Mouse (Mus musculus) liver, adult 2 months (tissue): ENCODE results near the gene Ppm1e. TPM values are rescaled to one million over a fixed set of nuclear protein-coding genes. Genes with fewer than 3 reads are reported as not detected.
A peak's percentile ranks its signal among the peaks of the same experiment; 100 is the strongest.

Source experiments
- DNase-seq: peaks from one replicate; pipeline ENCODE4 v3.0.0-alpha.2; 2011; ENCODE audit warnings: low read depth, low spot score; ENCODE audit errors: extremely low read depth
- H3K27ac ChIP-seq: fragments of 200-500 bp; replicated peaks from 2 replicates; pipeline ENCODE4 v1.5.1; 2012; ENCODE audit warnings: low read depth, mild to moderate bottlenecking, control low read depth, inconsistent platforms, low read length; ENCODE audit not compliant: insufficient read depth
- H3K27me3 ChIP-seq: fragments of 200-500 bp; 2 replicates; pipeline ENCODE4 v1.6.1; 2012; ENCODE audit warnings: mild to moderate bottlenecking, moderate library complexity, low read length, inconsistent platforms; ENCODE audit not compliant: control insufficient read depth, insufficient read depth
- H3K36me3 ChIP-seq: fragments of 200-500 bp; 2 replicates; pipeline ENCODE4 v1.6.1; 2012; ENCODE audit warnings: low read length, inconsistent platforms; ENCODE audit not compliant: control insufficient read depth, insufficient read depth
- H3K4me1 ChIP-seq: fragments of 200-500 bp; 2 replicates; pipeline ENCODE4 v1.6.1; 2011; ENCODE audit warnings: low read length; ENCODE audit not compliant: control insufficient read depth, insufficient read depth
- H3K4me3 ChIP-seq: fragments of 200-500 bp; 2 replicates; pipeline ENCODE4 v1.5.1; 2011; ENCODE audit warnings: low read depth, mild to moderate bottlenecking, control low read depth, low read length, moderate library complexity; ENCODE audit not compliant: insufficient read depth
- H3K79me2 ChIP-seq: fragments of 200-500 bp; 2 replicates; pipeline ENCODE4 v1.6.1; 2012; ENCODE audit warnings: inconsistent platforms, mild to moderate bottlenecking, low read length, moderate library complexity; ENCODE audit not compliant: control insufficient read depth, insufficient read depth
- H3K9ac ChIP-seq: fragments of 200-500 bp; 2 replicates; pipeline ENCODE4 v1.6.1; 2012; ENCODE audit warnings: low read depth, mild to moderate bottlenecking, control low read depth, inconsistent platforms, low read length
- CTCF ChIP-seq: fragments of 200-500 bp; IDR thresholded peaks from 2 replicates; pipeline ENCODE4 v1.5.1; 2011; ENCODE audit warnings: low read depth, low read length, control low read depth
- POLR2A ChIP-seq: fragments of 200-500 bp; IDR thresholded peaks from 2 replicates; pipeline ENCODE4 v1.6.1; 2011; ENCODE audit warnings: low read length, control low read depth; ENCODE audit not compliant: insufficient read depth; ENCODE audit errors: extremely low read depth
- WGBS: fragments of 180-500 bp; shearing (Covaris S2); methylation state at CpG from one replicate; pipeline ENCODE4 v1.1.7; 2018; 5-methylcytosine and 5-hydroxymethylcytosine counted together
- polyA plus RNA-seq: library from polyadenylated mRNA; depleted of rRNA; stranded (reverse); fragments of >200 nt; gene quantifications from 2 replicates; pipeline ENCODE4 v1.2.3, GENCODE M21; 2012; rRNA removed
- total RNA-seq: library from RNA; depleted of rRNA; stranded (reverse); fragments of >200 nt; gene quantifications from 2 replicates; pipeline ENCODE4 v1.2.3, GENCODE M21; 2014; rRNA removed

Ppm1e gene
- total and polyA plus RNA-seq, 2 experiments: 0.02 to 0.09 TPM

- Histone ChIP-seq H3K27ac (no peak overlapping the region), H3K4me1 (no peaks in the 10 kb centered on the region), H3K79me2 (no peaks in the 10 kb centered on the region), H3K36me3 (peaks cover 4% of the 10 kb centered on the region), H3K4me3 (no peak overlapping the region), H3K27me3 (no peaks in the 10 kb centered on the region), H3K9ac (no peak overlapping the region)
- DNase-seq: peak; percentile 15
- 76% methylated on average over 5 of the region's 5 CpGs for WGBS
- TF ChIP-seq POLR2A: no peak
- TF ChIP-seq CTCF: no peak
These were observed 146.5 kb downstream of the Ppm1e start for GRCm38 (mm10) chr11:87212313-87212712.

Other genes starting within 250 kb of the Ppm1e start
- 1.4 and 1.9 TPM in 2 replicates for gene Ska2, start 249.8 kb downstream of the Ppm1e start, total RNA-seq
- gene Ska2, start 249.8 kb downstream of the Ppm1e start, polyA plus RNA-seq: 0.31 and 0.56 TPM in 2 replicates
- gene Trim37, start 231.9 kb downstream of the Ppm1e start, total RNA-seq: 6.3 and 7.6 TPM in 2 replicates
- gene Trim37, start 231.9 kb downstream of the Ppm1e start, polyA plus RNA-seq: 1.2 and 1.9 TPM in 2 replicates
- gene Rad51c, start 45.9 kb upstream of the Ppm1e start, total RNA-seq: 0.28 and 0.67 TPM in 2 replicates
- gene Rad51c, start 45.9 kb upstream of the Ppm1e start, polyA plus RNA-seq: 0.16 and 0.32 TPM in 2 replicates
- 0.07 and 0.28 TPM in 2 replicates for gene Tex14, start 46.0 kb upstream of the Ppm1e start, total RNA-seq
- 0.02 TPM in 1 of 2 replicates, not detected in the other for gene Tex14, start 46.0 kb upstream of the Ppm1e start, polyA plus RNA-seq
- gene Gm11492, start 207.6 kb upstream of the Ppm1e start, total RNA-seq: not detected in 2 replicates
- 0.04 TPM in 1 of 2 replicates, not detected in the other for gene Gm11492, start 207.6 kb upstream of the Ppm1e start, polyA plus RNA-seq
- 10.8 and 11.5 TPM in 2 replicates for gene Sept4, start 209.9 kb upstream of the Ppm1e start, total RNA-seq
- gene Sept4, start 209.9 kb upstream of the Ppm1e start, polyA plus RNA-seq: 10.8 and 11.7 TPM in 2 replicates
- gene Mtmr4, start 233.1 kb upstream of the Ppm1e start, total RNA-seq: 13.4 and 18.6 TPM in 2 replicates
- 18.1 and 22.9 TPM in 2 replicates for gene Mtmr4, start 233.1 kb upstream of the Ppm1e start, polyA plus RNA-seq